Mouse (Mus musculus) stomach, embryonic 16.5 days (tissue): ENCODE data around the gene Pepd. TPM values are rescaled to one million over a fixed set of nuclear protein-coding genes. Genes with fewer than 3 reads are reported as not detected.

Experiments
- ATAC-seq: fragments of 200-750 bp; cut with Nextera tagmentation; 2 replicates; pipeline ENCODE4 v1.8.0; 2017; ENCODE audit warnings: moderate number of reproducible peaks, moderate TSS enrichment; ENCODE audit not compliant: insufficient read depth, low FRiP score
- H3K27ac ChIP-seq: fragments of 300-500 bp; sonication (generic); 2 replicates; pipeline ENCODE4 v1.5.1; 2014; ENCODE audit warnings: low read length
- H3K27me3 ChIP-seq: fragments of 300-500 bp; sonication (generic); 2 replicates; pipeline ENCODE4 v1.6.1; 2014; ENCODE audit warnings: low read length, control low read depth, mixed read lengths; ENCODE audit not compliant: control insufficient read depth, insufficient read depth
- H3K36me3 ChIP-seq: fragments of 300-500 bp; sonication (generic); 2 replicates; pipeline ENCODE4 v1.6.1; 2014; ENCODE audit warnings: low read length; ENCODE audit not compliant: control insufficient read depth, insufficient read depth
- H3K4me1 ChIP-seq: fragments of 300-500 bp; sonication (generic); 2 replicates; pipeline ENCODE4 v1.6.1; 2014; ENCODE audit warnings: low read length, control low read depth, mixed read lengths; ENCODE audit not compliant: control insufficient read depth, insufficient read depth
- H3K4me2 ChIP-seq: fragments of 300-500 bp; sonication (generic); 2 replicates; pipeline ENCODE4 v1.6.1; 2014; ENCODE audit warnings: low read depth, low read length, mixed read lengths
- H3K4me3 ChIP-seq: fragments of 300-500 bp; sonication (generic); replicated peaks from 2 replicates; pipeline ENCODE4 v1.5.1; 2014; ENCODE audit warnings: mild to moderate bottlenecking, low read length
- H3K9ac ChIP-seq: fragments of 300-500 bp; sonication (generic); 2 replicates; pipeline ENCODE4 v1.6.1; 2014; ENCODE audit warnings: low read length
- H3K9me3 ChIP-seq: fragments of 300-500 bp; sonication (generic); replicated peaks from 2 replicates; pipeline ENCODE4 v1.6.1; 2016; ENCODE audit warnings: low read length, control low read depth; ENCODE audit not compliant: control insufficient read depth
- WGBS: fragments of 180-500 bp; shearing (Covaris S2); extraction: QIAGEN DNeasy Blood & Tissue Kit; methylation state at CpG from one replicate; pipeline ENCODE4 v1.1.7; 2014; 5-methylcytosine and 5-hydroxymethylcytosine counted together
- polyA plus RNA-seq: library from polyadenylated mRNA; unstranded; fragments of >200 nt; fragmentation: Nextera tagmentation; extraction: Ambion mirVana; gene quantifications from 2 replicates; pipeline ENCODE4 v1.2.1, GENCODE M21; 2015

Gene Pepd
- polyA plus RNA-seq, 1 experiment from 2014 or later = 66.9 TPM

DNA sequence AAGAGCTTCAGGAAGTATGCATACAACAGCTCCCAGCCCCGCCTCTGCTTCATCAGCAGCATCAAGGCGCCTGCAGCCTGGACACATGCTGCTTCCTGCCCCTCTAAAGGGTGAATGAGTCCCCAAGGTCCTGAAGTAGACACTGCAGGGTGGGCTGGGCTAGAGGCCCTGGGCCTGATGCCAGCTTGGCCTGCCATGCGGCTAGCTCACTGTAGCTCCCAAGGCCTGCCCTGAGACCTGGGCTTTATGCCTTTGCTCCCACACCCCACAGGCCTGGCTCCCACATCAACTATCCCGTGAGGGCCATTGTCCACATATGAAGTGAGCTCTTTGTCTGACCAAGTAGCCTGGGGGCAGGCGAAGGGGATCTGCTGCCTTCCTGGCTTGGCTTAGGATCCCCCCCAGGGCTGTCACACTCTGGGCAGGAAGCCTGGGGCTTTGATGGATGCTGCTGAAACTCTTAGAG lies 124.1 kb downstream of the Pepd start:
- Histone ChIP-seq H3K9ac (peak overlapping the region; percentile 31; the same call in 1 of the 2 replicates), H3K4me1 (peaks cover 21% of the 10 kb centered on the region), H3K9me3 (no peaks in the 10 kb centered on the region), H3K4me2 (no peak overlapping the region), H3K36me3 (no peaks in the 10 kb centered on the region), H3K4me3 (no peak overlapping the region), H3K27ac (peak overlapping the region; percentile 61), H3K27me3 (no peaks in the 10 kb centered on the region)
- 54% methylated on average over 5 of the region's 5 CpGs for WGBS
- ATAC-seq = peak; percentile 52; the same call in 1 of the 2 replicates

DNA sequence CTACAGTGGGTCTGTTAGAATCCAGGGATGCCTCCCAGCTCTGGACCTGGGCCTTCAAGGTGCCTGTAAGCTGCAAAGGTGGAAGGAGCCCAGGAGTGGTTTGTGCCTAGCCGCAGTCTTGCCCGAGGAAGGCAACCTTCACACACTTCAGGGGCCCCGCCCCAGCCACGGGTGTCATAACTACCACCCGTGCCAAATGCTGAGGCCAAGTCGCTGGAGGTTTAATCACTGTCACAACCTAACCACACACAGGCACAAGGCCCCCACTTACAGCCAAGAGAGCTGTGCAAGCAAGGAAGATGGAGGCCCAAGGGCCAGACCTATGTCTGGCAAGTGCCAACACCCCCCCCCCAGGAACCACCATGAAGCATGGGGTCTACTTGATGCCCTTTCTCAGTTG lies 125.2 kb downstream of the Pepd start:
- Histone ChIP-seq H3K4me2 (no peak overlapping the region), H3K4me3 (no peak overlapping the region), H3K36me3 (no peaks in the 10 kb centered on the region), H3K9me3 (no peaks in the 10 kb centered on the region), H3K9ac (no peak overlapping the region), H3K27me3 (no peaks in the 10 kb centered on the region), H3K4me1 (peaks cover 21% of the 10 kb centered on the region), H3K27ac (no peak overlapping the region)
- WGBS = 74% methylated on average over 6 of the region's 6 CpGs
- ATAC-seq = no peak

DNA sequence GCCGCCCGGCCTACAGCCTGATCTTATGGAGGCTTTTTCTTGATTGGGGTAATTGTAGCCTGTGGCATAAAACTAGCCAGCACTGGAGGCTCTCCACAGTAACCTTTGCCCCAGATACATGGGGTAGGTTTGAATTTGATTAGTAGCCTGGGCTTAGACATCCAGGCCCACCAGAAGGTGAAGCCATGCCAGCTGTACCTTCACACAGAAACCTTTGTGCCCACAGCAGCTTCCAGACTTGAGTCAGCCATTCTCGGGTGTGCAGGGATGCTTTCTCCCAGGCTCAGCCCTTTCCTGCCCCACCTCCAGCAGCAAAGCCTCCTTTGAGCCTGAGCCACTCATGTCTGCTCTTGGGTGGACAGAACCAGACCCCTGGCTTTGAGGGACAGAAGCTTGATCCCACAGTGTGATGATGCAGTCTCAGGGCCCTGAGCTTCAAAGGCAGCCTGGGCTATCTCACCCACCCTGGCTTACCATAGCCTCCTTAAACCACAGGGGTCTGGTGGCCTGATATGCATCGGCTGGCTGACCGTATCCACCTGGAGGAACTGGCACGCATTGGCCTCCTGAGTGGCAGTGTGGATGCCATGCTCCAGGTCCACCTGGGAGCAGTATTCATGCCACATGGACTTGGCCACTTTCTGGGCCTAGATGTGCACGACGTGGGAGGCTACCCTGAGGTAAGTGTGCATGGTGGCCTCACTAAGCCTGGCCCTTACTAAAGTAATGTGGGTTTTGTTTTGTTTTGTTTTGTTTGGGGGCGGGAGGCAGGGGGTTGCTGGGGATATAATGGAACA lies 128.2 kb downstream of the Pepd start:
- Histone ChIP-seq H3K4me1 (peaks cover 16% of the 10 kb centered on the region), H3K9me3 (no peaks in the 10 kb centered on the region), H3K4me3 (no peak overlapping the region), H3K27me3 (no peaks in the 10 kb centered on the region), H3K9ac (no peak overlapping the region), H3K4me2 (no peak overlapping the region), H3K36me3 (peaks cover 7% of the 10 kb centered on the region; the same call in 1 of the 2 replicates), H3K27ac (no peak overlapping the region)
- ATAC-seq = no peak
- WGBS = 87% methylated on average over 9 of the region's 9 CpGs

DNA sequence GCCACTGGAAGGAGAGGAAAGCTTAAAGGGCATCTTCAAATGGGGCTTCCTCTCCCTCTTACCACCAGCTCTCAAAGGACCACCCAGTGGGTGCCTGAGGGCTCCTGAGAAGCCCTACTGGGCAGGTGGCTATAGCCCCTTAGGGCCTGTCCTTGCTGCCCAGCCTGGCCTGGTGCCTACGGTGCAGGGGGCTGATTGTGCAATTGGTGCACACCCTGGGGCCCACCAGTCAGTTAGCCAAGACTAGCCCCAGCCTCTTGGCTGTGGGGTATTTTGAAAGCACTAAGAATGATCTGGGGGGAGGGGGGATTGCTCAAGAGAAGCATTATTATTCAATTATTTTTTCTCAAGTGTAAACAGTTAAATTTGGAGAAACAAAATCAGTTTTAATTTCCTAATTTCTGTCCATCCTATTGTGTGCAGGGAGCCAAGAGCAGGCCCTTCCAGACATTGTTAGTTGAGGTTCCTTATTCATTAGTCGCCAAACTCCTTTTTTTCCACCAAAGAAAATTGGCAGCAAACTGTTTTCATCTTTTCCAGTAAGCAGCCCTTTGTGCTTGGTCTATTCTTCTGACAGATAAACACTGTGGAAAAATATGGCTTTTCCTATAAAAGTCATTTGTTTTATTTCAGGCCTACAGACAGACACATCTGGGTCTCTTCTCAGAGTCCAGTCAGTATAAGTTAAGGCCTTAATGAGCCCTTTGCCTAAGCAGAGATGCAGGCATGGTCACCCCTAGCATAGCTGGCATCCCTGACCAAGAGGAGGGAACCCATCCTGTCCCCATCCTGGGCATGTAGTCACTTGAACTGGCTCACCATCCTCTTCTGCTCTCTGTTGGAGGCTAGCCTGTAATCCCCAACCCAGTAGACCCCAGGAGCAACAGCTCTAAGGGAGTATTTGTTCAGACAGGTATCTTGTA lies 129.4 kb downstream of the Pepd start:
- H3K27me3 ChIP-seq = no peaks in the 10 kb centered on the region
- 82% methylated on average over 2 of the region's 2 CpGs for WGBS
- H3K4me1 ChIP-seq = peaks cover 4% of the 10 kb centered on the region; the same call in 1 of the 2 replicates
- no peak overlapping the region for H3K27ac ChIP-seq
- no peak overlapping the region for H3K4me2 ChIP-seq
- H3K36me3 ChIP-seq = peaks cover 7% of the 10 kb centered on the region; the same call in 1 of the 2 replicates
- H3K4me3 ChIP-seq = no peak overlapping the region
- no peak for ATAC-seq
- no peaks in the 10 kb centered on the region for H3K9me3 ChIP-seq
- no peak overlapping the region for H3K9ac ChIP-seq

DNA sequence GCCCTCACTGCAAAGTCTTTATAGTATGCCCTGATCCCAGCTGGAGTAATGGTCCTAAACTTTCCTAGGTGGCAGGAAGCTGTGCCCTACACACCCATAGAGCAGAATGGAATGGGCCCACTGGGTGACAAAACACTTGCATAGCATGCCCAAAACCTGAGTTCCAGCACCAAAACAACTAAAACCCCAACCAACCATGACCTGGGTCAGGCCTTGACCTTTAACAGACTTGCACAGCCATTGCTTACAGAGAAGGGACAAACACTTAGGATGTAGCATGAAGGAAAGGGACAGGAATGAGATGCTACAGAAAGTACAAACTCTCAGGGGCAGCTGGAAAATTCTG lies 130.0 kb downstream of the Pepd start:
- H3K9ac ChIP-seq = no peak overlapping the region
- no peak overlapping the region for H3K4me3 ChIP-seq
- no peak for ATAC-seq
- H3K27ac ChIP-seq = no peak overlapping the region
- H3K9me3 ChIP-seq = no peaks in the 10 kb centered on the region
- 0 out of 2 replicates have a peak, but pooled peaks cover 3% of the 10 kb centered on the region for H3K4me1 ChIP-seq
- H3K27me3 ChIP-seq = no peaks in the 10 kb centered on the region
- peaks cover 7% of the 10 kb centered on the region; the same call in 1 of the 2 replicates for H3K36me3 ChIP-seq
- no peak overlapping the region for H3K4me2 ChIP-seq

DNA sequence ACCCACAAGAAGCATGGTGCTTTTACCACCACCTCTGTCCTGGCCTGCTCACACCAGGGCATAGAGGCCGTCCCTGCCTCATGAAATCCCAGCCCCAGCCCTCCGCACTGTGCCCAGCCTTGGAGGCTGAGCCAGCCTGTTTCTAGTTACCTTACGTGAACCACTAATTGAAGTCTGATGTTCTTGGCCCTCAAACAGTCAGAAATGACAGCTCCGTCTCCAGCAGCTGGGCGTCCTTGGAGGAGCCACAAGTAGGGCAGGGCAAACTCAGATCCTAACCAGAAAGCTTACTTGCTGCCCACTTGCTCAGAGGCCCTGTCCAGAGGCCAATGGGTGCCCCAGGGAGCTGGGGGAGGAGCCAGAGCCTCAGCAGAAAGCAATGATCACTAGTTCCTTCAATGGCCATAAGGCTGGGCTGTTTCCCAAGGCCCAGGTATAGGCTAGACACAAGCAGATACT lies 130.6 kb downstream of the Pepd start:
- WGBS = 87% methylated on average over 5 of the region's 5 CpGs
- no peak overlapping the region for H3K9ac ChIP-seq
- H3K27me3 ChIP-seq = no peaks in the 10 kb centered on the region
- H3K27ac ChIP-seq = no peak overlapping the region
- no peaks in the 10 kb centered on the region for H3K9me3 ChIP-seq
- H3K4me3 ChIP-seq = no peak overlapping the region
- no peak overlapping the region for H3K4me2 ChIP-seq
- peaks cover 7% of the 10 kb centered on the region; the same call in 1 of the 2 replicates for H3K36me3 ChIP-seq
- no peaks in the 10 kb centered on the region for H3K4me1 ChIP-seq
- no peak for ATAC-seq

DNA sequence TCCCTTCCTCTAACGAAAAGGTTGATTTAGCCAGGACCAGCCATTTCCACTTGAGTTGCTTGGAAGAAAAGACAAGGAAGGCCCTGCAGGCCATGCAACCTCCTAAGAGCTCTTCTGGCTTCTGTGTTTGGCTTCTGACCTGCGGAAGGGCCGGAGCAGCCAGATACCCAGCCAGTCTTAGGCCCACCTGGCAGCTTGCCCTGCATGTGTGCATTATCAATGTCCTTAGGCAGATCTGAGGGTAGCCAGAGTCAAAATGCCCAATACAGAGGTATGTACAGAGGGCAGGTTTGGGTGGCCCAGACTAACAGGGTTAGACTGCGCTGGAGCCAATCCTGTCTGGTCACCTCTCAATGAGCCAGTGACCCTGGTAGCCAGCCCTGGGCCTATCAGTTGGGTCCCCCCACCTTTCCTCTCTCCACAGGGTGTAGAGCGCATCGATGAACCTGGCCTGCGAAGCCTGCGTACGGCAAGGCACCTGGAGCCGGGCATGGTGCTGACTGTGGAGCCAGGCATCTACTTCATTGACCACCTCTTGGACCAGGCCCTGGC lies 131.2 kb downstream of the Pepd start:
- no peaks in the 10 kb centered on the region for H3K4me1 ChIP-seq
- 97% methylated on average over 10 of the region's 10 CpGs for WGBS
- H3K27me3 ChIP-seq = no peaks in the 10 kb centered on the region
- no peak overlapping the region for H3K9ac ChIP-seq
- peaks cover 7% of the 10 kb centered on the region; the same call in 1 of the 2 replicates for H3K36me3 ChIP-seq
- no peak for ATAC-seq
- H3K4me2 ChIP-seq = no peak overlapping the region
- H3K4me3 ChIP-seq = no peak overlapping the region
- H3K9me3 ChIP-seq = no peaks in the 10 kb centered on the region
- H3K27ac ChIP-seq = no peak overlapping the region

DNA sequence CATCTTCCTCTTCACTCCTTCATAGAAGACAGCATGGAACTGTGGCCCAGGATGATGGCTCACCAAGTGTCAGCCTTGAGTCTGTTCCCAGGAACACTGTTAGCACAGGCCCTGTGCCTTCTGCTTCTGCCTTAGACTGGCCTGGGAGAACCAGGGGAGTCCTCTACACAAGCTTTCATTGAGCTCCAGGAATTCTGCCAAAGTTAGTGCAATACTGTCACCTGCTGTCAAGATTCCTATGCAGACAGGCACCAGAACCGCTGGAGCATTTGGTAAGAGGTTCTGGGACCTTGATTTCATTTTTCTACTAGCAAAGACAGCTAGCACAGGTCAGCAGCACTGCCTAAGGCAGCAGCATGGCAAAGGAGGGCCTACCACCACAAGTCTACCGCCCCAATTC lies 132.5 kb downstream of the Pepd start:
- H3K4me3 ChIP-seq = no peak overlapping the region
- no peaks in the 10 kb centered on the region for H3K4me1 ChIP-seq
- no peak overlapping the region for H3K4me2 ChIP-seq
- H3K27ac ChIP-seq = no peak overlapping the region
- no peak for ATAC-seq
- no peaks in the 10 kb centered on the region for H3K9me3 ChIP-seq
- WGBS = 84% methylated on average over 2 of the region's 2 CpGs
- H3K27me3 ChIP-seq = no peaks in the 10 kb centered on the region
- peaks cover 7% of the 10 kb centered on the region; the same call in 1 of the 2 replicates for H3K36me3 ChIP-seq
- no peak overlapping the region for H3K9ac ChIP-seq
